Mouse (Mus musculus): ENCODE data around the gene Rbm31y.
"Not testable (repeated sequence)": the region's sequence is repeated elsewhere in the genome, so short reads cannot be mapped to it uniquely, and the experiment has no call there.

Gene Rbm31y

DNA sequence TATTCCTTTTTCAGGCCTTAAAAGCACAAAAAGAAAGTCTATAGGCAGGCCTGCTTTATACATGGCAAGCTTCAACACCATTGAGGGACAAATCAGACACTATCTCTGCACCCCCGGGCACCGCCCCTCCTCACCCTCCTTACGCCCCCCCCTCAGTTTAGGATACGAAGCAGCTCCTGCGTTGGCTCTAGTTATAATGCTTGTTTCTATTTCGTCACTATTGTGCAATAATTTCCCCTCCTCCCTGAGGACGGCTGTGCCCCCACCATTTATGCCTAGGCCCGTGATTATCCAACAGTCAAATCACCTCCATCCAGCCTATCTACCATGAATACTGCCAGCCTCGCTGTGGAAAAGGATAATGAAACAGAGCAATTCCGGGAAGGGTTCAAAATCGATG is at the start of gene Rbm31y:
Rbm31y (plus strand) TSS at position 301 of the 400 bp plus-strand sequence.
- not testable (repeated sequence) for DNase-seq (ENCODE audit: low spot score)
